Mouse (Mus musculus): Measurements from ENCODE around the gene Me1.

The Me1 gene

DNA sequence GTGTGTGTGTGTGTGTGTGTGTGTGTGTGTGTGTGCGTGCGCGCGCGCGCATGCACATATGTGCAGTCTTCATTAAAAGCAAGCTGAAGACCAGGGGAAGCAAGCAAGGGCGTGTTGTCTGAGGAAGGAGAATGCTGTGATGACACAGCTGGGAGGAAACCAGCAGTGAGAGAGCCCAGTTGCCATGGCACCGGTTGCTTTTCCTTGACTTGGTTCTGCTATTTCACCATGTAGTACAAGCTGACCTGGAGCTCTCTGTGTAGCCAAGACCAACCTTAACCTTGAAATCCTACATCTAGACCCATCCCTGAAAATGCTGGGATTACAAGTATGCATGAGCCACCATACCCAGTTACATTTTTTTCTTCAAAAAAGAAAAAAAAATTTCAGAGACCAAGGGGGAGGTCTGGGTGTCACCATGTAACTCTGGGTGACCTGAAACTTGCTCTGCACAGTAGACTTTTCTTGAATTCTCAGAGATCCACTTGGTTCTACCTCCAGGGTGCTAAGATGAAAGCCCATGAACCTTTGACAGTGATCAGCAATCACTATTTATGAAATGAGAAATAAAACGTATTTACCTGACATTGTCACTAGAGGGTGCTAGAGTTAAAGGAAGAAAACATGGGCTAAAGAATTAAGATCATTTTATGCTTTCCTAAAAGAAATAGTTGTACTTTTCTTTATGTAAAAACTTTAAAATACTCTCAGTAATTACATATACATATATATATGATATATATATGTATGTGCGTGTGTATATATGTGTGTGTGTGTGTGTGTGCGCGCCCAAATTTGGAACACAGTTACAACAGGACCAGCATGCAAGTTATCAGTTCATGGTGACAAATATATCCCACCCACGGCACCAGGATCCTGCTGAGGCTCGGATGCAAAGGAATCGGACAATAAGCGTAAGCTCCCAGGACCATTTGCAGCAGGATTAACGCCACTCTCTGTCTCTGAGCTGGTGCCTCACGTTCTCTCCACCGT lies 102.8 kb downstream of the Me1 start:
- no peak for DNase-seq

DNA sequence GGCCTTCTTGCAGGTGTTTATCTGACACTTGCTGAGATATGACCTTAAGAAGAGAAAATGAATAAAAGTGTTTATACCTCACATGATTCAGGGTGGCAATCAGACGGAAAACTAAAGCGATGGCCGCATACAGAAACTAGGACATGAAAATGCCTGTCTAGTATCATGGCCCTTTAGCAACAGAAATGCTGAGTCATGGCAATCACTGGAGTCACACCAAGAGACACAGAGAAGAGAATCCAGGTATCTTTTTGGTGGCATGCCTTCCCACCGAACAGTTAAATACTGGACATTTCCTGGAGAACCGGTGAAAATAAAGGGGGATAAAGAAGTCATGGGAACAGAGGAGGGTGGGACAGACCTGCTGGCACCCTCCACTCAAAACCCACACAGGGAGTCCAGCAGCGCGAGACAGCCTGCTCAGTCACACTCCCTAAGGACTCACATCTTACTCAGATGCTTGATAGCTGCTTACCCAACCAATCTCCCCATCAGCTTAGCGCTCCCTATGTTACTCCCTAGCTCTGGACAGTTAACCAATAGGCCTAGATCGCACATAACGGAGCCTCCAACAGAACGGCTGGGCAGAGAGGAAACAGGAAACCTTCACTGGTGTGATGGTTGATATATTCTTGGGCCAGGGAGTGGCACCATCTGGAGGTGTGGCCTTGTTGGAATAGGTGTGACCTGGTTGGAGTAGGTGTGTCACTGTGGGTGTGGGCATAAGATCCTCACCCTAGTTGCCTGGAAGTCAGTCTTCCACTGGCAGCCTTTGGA lies 108.5 kb downstream of the Me1 start:
- DNase-seq = no peak

DNA sequence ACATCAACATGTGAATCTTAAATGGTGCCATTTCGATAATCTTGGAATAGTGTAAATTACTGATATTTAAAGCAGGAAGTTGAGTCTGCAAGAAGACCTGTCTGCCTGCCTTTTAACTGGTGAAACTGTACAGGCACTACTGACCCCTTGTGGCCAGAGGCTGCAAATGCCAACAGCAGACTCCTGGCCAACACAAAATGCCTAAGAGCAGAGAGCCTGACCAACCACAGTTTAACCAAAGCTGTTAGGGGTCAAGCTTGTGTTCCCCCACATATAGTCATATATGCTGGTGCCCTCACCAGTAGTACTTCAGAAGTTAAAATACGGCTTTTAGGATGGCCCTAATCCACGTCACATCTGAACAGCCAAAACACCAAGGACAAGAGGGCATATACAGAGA lies 112.0 kb downstream of the Me1 start:
- DNase-seq = peak; percentile 63 to 78

GRCm38 (mm10) chr9:86579657-86580056 lies 116.1 kb downstream of the Me1 start:
- no peak for DNase-seq

DNA sequence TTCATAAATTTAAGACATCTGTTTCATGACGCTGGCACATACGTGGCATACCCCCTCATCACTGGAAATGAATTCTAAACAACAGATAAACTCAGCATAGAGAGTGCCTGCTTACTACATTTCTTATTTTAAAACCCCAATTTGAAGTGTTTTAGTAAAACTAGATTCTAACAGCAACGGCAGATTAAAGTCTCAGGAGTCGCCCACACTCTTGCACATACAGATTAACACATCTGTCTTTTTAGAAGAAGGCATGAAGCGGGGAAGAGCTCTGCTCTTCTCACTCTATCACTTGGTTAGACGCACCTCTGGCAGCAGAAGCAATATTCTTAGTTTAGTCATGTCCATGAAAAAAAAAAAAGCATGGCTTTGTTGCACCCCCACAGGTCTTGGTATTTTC lies 120.6 kb downstream of the Me1 start:
- DNase-seq = no peak

DNA sequence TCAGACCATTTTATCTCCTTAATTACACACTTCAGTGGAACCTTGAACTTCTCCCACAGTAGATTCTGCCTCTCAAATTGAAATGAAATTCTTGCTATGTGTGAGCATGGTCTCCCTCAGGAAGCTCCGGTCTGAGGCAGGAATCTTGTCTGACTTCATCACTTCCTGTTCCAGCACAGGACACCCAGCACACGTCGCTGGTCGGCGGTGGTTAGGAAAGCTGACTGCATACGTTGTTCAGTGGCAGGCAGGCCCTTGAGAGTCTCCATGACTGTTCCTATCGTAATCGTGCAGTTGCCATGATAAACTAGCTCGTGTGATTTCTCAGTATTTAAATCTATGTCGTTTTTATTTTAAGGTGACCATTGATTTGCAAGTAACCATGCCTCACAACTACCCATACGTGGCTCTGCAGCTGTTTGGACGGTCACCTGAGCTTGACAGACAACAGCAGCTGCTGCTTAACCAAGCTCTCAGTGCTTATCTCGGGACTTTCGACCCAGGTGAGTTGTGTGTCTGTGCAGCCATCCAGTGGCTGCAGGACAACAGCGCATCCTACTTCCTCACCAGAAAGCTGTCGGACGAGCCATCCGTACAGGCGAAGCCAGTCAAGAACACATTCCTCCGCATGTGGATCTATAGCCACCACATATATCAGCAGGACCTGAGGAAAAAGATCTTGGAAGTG lies 122.0 kb downstream of the Me1 start:
- DNase-seq = no peak

- peak; percentile 77 to 86 for DNase-seq
Observed at GRCm38 (mm10) chr9:86572636-86573291, 123.0 kb downstream of the Me1 start.

GRCm38 (mm10) chr9:86572196-86572595 lies 123.6 kb downstream of the Me1 start:
- no peak for DNase-seq

DNA sequence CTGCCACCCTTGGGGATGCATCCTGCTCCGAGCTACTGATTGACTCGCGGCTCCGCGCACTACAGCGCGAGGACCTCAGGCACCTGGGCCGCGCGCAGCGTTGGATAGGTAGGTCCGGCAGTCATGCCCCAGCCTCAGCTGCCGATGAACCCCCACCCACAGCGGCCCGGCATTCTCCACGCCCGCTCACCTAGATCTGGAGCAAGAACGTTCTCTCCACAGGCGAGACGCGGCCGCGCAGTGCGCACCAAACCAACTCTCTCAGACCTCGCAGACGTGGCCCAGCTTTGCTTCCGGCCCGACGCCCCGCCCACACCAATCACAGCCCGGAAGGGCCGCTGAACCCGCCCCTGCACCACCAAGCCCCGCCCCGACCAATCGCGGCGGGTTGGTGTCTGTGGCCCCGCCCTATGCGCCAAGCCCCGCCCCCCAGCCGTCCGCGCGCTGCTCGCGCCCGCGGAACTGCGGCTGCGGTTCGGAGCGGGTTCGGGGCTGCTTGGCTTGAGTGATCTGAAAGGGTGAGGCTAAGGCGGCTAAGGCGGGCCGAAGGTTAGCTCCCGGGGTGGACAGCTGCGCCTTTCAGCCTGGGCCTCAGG lies 124.1 kb downstream of the Me1 start, which contains the start of the genes Pgm3 and Rwdd2a:
TSS of gene Pgm3 (minus strand) at position 303 of the 596 bp plus-strand sequence.
TSS of gene Rwdd2a (plus strand) at position 452 of the 596 bp plus-strand sequence.
- peak; percentile 97 to 98 for DNase-seq

- no peak for DNase-seq
Observed at GRCm38 (mm10) chr9:86570946-86571345, 124.8 kb downstream of the Me1 start.

DNA sequence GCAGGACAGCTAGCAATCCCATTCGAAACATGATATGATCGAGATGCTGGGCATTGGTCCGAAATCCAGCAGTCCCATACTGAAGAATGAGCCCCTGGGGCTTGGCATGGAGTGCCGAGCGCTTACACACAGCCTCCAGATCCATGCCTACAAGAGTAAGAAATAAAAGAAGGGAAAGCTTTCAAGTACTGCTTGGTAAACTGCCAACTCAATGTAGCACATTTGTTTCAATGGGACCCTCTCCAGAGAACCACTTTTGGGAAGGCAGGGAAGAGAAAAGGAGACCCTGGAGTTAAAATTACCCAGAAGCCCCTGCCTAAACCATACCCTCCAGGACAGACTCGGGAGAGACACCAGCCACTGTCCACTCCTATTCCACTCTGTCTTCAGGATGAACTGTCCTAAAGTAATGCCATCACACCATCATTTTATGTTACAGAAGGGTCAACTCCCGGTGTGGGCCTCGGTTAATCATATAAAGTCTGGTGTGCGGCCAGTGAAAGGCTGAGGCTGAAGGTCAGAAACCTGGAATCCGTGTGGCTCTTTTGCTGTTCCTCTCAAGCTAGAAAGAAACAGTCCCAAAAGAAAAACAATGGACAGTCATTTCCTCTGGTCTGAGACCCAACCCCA lies 125.4 kb downstream of the Me1 start:
- no peak for DNase-seq

- no peak for DNase-seq
Observed at GRCm38 (mm10) chr9:86569314-86569910, 126.3 kb downstream of the Me1 start.

GRCm38 (mm10) chr9:86560543-86560942 lies 135.2 kb downstream of the Me1 start:
- peak; percentile 29 to 61 for DNase-seq

DNA sequence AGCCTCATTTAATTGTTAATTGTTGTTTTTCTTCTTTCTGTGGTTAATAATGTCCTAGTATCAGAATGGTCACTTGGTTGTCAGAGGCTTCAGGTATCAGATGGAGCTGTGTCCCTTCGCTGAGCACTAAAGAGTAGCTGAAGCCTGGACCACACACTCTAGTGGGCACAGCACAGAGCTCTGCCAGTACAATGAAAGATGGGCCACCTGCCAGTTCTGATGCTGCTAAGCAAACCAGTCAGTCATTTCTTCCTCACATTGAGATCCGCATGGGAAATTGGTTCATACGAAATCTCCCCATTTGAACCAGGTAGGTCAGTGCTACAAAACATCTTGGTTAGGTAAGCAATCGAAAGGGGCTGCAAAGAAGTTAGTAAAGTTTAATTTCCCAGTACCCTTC lies 141.1 kb downstream of the Me1 start:
- no peak for DNase-seq

GRCm38 (mm10) chr9:86553886-86554285 lies 141.9 kb downstream of the Me1 start:
- no peak for DNase-seq

GRCm38 (mm10) chr9:86550717-86551116 lies 145.0 kb downstream of the Me1 start:
- DNase-seq = no peak

GRCm38 (mm10) chr9:86549637-86550162 lies 146.1 kb downstream of the Me1 start:
- DNase-seq = no peak

- DNase-seq = no peak
Observed at GRCm38 (mm10) chr9:86544559-86544958, 151.2 kb downstream of the Me1 start.

GRCm38 (mm10) chr9:86543451-86543850 lies 152.3 kb downstream of the Me1 start:
- no peak for DNase-seq

DNA sequence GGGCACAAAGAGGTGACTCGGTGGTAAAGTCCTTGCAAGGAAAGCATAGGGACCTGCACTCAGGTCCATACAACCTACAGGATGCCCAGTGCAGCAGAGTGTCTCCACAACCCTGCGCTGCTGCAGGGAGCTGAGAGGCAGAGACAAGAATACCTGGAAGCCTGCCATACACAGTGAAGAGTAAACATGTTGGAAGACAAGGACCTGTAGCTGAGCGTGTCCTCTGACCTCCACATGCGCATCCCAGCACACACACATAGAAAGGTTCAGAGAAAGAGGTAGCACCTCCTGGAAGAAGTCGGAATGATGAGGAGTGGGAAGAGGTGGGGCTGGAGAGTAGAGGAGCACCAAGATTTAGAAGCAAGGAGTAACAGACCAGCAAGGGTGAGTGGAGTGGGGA lies 161.7 kb downstream of the Me1 start:
- DNase-seq = no peak
